Mouse (Mus musculus): ENCODE measurements around the gene Tmem247. TPM values are rescaled to one million over a fixed set of nuclear protein-coding genes. Genes with fewer than 3 reads are reported as not detected.

Gene Tmem247
- total RNA-seq, 2 experiments from 2014 or later = not detected

- no peak for DNase-seq
Observed at GRCm38 (mm10) chr17:86915540-86915939, 1.6 kb upstream of the Tmem247 start.

GRCm38 (mm10) chr17:86918786-86919185, 1.6 kb downstream of the Tmem247 start:
- no peak for DNase-seq

- DNase-seq = no peak
Observed at GRCm38 (mm10) chr17:86919729-86920128, 2.6 kb downstream of the Tmem247 start.

GRCm38 (mm10) chr17:86924679-86925078, 7.5 kb downstream of the Tmem247 start:
- no peak for DNase-seq

- DNase-seq = no peak
Observed at GRCm38 (mm10) chr17:86926836-86927235, 9.7 kb downstream of the Tmem247 start.

GRCm38 (mm10) chr17:86929355-86929754, 12.2 kb downstream of the Tmem247 start:
- DNase-seq = no peak

- DNase-seq = no peak
Observed at GRCm38 (mm10) chr17:86929981-86930380, 12.8 kb downstream of the Tmem247 start.

GRCm38 (mm10) chr17:86932896-86933295, 15.7 kb downstream of the Tmem247 start:
- DNase-seq = no peak

GRCm38 (mm10) chr17:86937064-86937463, 19.9 kb downstream of the Tmem247 start:
- DNase-seq = no peak

GRCm38 (mm10) chr17:86937497-86938155, 20.5 kb downstream of the Tmem247 start:
- peak; percentile 80 for DNase-seq

- DNase-seq = no peak
Observed at GRCm38 (mm10) chr17:86938683-86939082, 21.5 kb downstream of the Tmem247 start.

- no peak for DNase-seq
Observed at GRCm38 (mm10) chr17:86942112-86942511, 25.0 kb downstream of the Tmem247 start.

GRCm38 (mm10) chr17:86943158-86943557, 26.0 kb downstream of the Tmem247 start:
- no peak for DNase-seq

GRCm38 (mm10) chr17:86946078-86946477, 28.9 kb downstream of the Tmem247 start:
- DNase-seq = no peak

GRCm38 (mm10) chr17:86947840-86948796, 31.0 kb downstream of the Tmem247 start, which contains the start of gene Atp6v1e2:
Gene Atp6v1e2, minus strand, starts transcription at chr17:86947897.
- peak; percentile 58 for DNase-seq

- DNase-seq = peak; percentile 78
Observed at GRCm38 (mm10) chr17:86948801-86949200, 31.7 kb downstream of the Tmem247 start.

GRCm38 (mm10) chr17:86957239-86957638, 40.1 kb downstream of the Tmem247 start:
- DNase-seq = no peak

GRCm38 (mm10) chr17:86957968-86958367, 40.8 kb downstream of the Tmem247 start:
- DNase-seq = no peak

- peak; percentile 68 for DNase-seq
Observed at GRCm38 (mm10) chr17:86961301-86961841, 44.2 kb downstream of the Tmem247 start.

GRCm38 (mm10) chr17:86962297-86962893, 45.2 kb downstream of the Tmem247 start:
- peak; percentile 87 for DNase-seq

- peak; percentile 93 for DNase-seq
Observed at GRCm38 (mm10) chr17:86962894-86963585, 45.9 kb downstream of the Tmem247 start, which contains the start of gene Rhoq. Gene Rhoq, plus strand, starts transcription at chr17:86963082.

- peak; percentile 53 for DNase-seq
Observed at GRCm38 (mm10) chr17:86963586-86963902, 46.4 kb downstream of the Tmem247 start.

Data from gastrocnemius, postnatal 25 days (tissue).